Mouse (Mus musculus) heart, adult 18-20 months (tissue): Measurements from ENCODE around the gene Fkbp2. TPM values are rescaled to one million over a fixed set of nuclear protein-coding genes. Genes with fewer than 3 reads are reported as not detected.

ENCODE experiments used
- DNase-seq, 2 experiments: peaks; one replicate each; pipeline ENCODE4 v3.0.0; 2021 to 2022; ENCODE audit warnings: mixed read lengths in 1 of 2
- total RNA-seq, 2 experiments: library from RNA; stranded (reverse); gene quantifications; 2 replicates each; pipeline ENCODE4 v1.2.3; 2021

The Fkbp2 gene
- total RNA-seq, 2 experiments from 2014 or later: 18.9 to 19.1 TPM

DNA sequence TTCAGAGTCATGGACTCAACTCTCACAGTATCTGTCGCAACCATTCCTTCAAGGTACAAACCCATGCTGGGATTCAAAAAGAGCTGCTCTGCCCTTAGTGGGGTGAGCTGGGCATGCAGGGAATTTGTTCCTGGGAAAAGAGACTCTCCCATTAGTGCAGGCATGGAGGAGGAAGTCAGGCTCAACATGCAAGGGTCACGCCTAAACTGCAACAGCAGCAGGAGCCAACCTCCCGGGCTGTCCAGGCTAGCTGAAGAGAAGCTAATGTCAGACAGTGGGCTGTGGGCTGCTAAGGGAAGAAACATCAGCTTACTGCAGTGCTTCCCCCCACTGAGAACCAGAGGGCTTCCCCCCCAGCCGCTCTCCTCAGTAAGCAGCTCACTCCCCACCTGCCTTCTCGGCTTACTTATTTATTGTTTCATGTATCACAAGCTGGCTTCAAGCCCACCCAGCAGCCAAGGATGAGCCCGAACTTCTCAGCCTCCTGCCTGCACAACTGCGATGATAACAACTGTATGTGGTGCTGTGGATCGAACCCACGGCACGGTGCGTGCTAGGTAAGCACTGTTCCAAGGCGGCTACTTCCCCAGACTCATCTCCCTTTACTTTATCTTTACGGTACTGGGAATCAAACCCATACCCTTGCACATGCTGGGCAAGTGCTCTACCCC is 7.9 kb downstream of the Fkbp2 start:
- no peak for DNase-seq

DNA sequence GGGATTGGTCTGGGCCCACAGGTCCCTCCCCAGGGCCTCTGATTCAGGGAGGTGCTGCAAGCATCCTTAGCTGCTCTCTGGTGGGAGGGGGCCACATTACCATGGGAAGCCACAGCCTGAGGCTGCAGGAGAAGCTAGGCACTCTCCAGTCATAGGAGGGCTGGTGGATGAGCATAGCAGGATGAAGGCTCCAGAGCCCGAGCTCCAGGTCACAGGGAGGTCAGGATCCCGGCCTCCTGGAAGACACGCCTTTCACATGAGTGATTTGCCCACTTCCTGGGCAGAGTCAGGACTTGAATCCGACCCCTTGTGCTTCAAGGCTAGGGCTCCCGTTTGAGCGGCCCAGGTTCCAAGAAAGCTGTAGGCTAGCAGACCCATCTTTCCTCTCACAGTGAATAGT is 8.7 kb downstream of the Fkbp2 start:
- no peak for DNase-seq

DNA sequence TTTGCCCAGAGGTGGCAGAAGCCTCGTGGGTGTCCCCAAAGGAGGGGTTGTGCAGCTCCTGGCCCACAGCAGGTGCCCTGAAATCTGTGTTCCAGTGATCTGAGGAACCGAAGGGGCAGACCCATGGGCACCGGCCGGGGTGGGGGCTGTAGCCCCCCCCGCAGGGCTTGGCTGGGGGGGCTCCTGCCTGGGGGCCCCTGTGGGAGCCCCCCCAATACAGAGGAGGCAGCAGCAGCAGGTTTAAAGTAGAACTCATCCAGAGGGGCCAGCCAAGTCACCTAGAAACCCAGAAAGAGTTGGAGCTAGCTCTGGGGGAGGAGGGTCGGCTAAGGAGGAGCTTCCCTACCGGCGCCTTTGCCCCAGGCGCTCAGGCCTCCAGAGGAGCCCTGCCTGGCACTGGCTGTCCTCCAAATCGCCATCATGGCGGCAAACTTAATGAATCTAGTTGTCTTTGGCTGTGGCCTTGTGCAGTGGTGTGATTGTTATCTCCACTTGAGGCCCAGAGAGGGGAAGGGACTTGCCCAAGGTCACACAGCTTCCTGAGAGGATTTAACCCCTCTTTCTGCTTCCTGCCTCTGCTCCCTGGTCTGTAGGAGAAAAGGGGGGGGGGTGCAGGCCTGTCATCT is 9.7 kb downstream of the Fkbp2 start:
- DNase-seq: no peak

DNA sequence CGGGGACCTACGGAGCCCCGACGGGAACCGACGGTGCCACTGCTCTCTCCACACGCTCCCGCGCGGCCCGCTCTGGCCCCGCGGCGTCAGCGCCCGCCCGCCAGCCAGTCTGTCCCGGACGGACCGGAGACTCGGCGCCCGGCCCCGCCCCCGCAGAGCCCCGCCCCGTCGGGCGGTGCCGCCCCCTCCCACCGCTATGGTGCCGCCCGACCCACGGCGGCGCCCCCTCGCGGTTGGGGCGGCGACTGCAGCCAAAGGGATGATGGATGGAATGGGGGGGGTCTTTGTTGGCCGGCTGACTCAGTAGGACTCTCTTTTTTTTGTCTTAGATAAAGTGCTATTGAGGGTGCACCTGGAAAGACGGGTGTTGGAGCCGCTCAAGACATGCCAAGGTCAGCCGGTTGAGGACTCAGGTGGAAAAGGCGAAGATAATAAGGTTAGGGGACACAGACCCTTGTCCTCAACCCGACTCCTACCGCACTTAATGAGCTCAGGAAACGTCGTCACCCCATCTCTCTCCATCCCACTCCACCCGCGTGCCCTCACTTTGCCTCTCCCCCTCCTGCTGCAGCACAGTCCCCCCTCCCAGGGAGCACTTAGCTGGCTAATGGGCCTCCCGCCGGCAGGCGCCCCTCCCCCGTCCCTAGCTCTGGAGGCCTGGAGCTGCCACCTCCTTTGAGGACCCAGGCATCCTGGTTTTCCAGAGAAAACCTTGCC is 10.5 kb downstream of the Fkbp2 start:
- peak; percentile 82 for DNase-seq

DNA sequence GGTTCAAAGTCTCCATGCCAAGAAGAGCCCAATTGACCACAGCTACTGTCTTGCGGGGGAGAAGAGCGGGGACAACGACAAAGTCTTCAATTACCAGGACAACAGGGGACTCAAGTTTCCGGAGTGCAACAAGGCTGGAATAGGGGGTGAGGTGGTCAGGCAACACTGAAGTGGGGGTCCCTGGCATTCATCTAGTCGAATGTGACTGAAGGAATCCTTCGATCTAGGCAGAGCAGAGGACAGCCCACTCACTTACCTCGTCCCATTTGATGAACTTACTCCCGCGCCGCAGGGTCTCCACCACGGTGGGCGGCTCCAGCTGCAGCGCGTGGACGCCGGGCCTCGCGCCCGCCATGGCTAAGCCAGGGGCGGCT is 11.0 kb downstream of the Fkbp2 start:
- no peak for DNase-seq

DNA sequence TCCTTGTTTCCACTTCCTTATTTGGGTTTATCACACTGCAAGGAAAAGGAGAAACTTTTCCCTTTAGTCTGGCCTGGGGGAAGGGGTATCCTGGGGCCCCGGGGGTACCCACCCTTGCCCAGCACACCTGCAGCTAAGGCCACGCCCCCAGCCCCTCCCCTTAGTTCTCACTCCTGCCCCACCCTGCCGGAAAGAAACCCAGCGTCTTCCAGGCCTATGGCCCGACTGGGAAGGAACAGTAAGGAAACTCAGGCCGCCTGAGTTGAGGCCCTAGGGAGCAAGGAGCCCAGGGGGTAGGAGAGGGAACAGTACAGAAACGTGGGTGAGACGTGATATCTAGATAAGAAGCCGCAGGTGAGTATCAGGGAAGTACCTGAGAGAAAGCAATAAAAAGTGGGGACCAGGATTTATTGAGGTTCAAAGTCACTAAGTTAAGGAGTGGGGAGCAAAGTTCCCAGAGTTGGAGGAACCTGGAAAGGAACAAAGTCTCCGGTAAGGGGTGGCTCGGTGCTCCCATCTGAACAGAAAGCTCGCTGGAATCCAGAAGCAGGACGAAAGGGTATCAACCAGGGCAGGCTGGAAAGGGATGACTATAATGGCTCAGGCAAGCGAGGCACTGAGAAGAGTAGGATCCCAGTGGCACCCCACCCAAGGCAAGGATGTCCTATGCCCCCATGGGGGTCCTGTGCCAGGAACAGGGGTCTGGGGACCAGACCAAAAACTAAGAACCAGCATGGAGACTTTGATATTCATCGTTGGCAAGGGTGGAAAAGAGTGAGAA is 11.6 kb downstream of the Fkbp2 start:
- peak in 1 of 2 experiments; percentile 44 for DNase-seq

DNA sequence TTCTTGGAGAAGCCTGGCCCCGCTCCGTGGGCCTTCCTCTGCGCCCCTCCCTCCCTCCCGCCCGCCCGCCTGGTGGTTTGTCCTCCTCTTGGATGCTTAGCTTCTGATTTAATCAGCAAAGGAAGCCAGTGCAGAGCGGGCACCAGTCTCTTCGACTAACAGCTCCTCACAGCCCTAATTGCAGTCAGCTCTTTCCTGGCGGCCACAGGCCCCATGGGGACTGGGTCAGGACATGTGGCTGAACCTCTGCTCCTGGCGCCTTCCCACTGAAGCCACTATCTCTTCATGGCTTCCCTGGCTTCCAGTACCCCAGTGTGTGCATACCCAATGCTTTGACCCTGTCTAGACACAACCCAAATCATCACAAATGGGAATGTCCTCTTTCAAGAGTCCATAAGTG is 23.8 kb downstream of the Fkbp2 start:
- DNase-seq: no peak

DNA sequence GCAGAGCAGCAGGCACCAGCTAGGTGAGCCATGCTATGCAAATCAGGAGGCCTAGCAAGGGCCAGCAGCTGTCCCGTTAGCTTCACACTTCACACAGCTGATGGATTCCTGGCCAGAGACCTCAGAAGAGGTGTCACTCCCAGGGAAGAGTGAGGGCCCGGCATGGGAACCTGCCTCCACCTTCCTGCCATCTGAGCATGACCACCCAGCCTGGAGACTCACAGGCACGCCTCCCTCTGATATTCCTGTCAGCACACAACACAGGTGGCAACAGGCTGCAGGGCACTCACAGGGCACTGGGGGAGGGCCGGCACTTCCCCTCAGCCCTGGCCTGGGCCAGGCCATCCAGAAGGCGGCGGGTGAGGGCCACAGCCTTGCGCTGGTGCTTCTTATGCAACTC is 24.9 kb downstream of the Fkbp2 start:
- DNase-seq: peak in 1 of 2 experiments; percentile 40

DNA sequence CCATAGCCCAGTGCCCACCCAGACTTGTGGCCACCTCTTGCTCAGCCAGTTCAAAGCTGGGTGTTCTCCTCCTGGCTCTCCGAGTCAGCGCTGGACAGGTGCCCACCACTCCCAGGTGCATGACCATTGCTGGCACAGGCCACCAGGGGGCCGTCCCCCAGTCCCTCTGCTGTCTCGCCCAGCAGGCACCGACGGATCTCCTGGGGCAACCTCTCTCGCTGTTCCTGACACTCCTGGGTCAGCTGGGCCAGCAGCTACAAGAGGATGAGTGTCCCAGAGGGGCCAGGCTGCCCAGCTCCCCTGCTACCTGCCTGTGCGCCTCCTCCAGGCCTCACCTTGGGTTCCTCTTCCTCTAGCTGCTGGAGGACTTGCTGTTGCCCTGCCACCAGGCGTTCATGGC is 26.3 kb downstream of the Fkbp2 start:
- DNase-seq: no peak

DNA sequence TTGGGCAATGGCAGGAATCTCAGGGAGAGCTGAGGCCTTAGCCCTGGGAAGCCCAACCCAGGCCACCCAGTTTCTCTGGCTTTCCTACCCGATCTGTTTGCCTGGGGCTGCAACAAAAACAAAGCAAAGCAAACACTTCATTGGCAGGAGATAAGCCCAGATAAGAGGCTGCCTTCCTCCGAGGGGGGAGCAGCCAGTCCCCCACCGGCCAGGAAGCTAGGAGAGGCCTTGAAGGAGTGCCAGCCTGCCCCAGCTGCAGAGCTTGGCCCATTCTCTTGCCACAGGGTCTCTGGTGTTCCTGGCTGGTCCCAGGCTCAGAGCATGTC is 27.6 kb downstream of the Fkbp2 start:
- DNase-seq: peak; percentile 69 to 78

DNA sequence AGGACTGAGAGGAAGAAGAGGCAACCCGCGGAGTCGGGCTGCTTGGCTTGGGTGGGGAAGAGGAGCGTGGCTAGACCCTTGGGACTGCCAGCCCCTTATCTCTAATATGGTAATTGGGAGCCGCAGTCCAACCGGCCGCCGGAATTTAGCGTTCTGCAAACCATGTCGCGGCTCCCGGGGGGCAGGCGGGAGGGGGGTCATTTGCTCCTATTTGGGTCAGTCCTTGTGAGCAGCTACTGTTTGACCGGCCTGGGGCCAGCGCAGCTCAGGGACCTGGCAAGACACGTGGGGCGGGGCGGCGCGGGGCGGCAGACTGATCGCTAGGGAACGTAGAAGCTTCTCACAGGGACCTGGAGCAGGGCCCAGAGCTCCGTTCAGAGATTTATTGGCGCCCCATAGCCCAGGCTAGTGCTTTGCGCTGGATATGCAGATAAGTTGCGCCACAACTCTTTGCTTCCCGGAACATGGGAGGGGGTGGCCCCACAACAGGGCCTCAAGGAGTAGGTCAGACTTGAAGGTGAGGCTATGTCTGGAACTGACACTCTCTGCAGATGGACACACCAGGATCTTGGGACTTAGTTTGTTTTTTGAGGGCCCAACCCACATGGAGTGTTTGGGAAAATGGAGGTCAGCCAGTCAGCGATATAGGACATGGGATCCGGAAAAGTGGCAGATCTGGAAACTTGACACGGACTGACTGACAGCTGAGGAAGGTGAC is 28.1 kb downstream of the Fkbp2 start:
- DNase-seq: peak; percentile 92 to 93

DNA sequence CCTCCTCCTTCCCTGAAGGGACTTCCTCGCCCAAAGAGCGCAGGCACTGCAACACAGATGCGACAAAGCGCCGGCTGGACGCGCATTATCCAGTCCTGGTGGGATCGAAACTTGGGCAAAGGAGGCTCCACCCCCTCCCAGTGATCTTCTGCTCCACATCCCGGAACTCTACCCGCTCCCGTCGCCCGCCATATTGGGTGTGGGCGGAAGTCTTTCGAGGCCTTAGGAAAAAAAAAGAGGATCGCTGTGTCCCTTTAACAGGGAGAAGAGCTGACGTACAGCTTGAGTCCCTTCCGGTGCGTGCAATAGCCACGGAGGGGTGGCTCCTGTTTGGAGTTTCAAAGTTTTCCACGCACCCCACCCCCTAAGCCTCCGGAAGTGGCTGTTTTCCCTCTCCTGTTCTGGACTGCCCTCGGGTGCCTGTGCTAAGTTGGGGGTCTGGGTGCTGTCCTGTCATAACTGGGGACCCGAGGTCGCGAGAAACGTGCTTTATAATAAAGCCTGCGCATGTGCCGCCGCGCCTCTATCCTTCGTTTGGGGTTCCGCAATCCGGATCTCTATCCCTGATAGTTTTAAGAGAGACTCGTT is 28.8 kb downstream of the Fkbp2 start:
- peak; percentile 98 to 99 for DNase-seq

DNA sequence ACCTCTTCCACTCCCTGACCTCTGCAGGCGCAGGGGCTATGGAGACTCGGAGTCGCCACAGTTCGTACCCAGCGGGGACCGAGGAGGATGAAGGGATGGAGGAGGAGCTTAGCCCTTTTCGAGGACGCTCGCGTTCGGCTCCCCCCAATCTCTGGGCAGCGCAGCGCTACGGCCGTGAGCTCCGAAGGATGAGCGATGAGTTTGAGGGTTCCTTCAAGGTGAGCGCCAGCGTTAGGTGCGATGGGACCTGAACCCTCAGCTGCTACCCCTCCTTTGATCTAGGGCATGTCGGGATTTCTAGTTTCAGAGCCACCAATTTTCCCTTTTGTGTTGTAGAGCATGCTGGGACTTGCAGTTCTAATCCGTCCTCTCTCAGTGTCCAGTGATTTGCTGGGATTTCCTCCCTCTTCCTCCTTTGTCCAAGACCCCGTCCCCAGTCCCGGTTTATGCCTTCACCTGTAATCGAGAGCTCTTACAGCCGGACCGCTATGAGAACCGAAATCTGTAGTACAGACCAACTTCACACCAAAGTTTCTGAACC is 29.6 kb downstream of the Fkbp2 start:
- peak; percentile 72 to 78 for DNase-seq

DNA sequence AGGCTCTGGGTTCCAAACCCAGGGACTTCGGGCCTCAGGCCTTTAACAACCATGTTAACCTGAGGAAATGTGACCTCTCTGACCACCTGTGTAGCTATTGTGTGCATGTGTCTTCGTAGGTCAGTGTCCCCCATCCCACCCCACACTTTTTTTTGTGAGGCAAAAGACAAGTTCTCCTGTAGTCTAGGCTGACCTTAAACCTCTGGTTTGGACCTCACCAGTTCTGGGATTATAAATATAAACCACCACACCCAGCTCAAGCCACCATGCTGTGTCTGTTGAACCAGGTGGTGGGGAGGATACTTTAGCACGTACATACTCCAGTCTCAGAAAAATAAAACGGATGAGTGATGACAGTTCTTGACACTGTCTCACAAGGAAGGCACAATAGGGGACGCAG is 30.4 kb downstream of the Fkbp2 start:
- DNase-seq: no peak

DNA sequence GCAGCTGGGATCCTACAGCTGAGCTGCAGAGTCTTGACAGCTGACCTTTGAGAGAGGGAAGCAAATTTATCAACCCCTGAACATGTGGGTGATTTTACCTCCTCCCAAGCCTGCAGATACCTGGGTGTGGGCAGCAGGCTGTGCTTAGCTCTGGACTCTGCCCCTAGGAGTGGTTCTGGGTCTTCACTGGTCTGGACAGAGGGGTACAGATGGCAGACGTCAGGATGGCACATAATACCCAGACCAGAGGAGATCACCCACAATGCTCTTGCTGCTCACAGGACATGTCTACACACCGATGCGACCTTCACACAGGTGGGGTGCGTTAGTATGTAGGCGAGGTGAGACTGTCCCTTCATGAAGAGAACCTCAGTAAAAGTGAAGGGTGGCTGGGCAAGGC is 30.8 kb downstream of the Fkbp2 start:
- no peak for DNase-seq

DNA sequence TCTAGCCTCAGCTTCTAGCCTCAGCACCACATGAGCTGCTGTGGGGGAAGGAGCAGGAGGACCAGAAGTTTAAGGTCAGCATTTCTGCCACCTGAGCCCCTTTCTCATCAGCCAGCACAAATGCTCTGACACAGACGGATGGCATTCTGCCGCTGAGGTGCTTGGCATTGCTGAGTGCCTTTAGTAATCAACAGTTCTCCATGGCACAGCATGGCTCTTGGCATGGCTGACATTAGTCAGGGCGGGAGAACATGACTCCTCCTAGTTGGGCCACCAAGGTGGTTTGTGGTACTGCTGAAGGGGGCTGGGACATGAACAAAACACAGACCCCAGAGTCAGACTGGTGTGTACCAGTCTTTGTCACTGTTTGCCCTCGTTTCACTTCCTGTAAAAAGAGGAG is 32.1 kb downstream of the Fkbp2 start:
- DNase-seq: no peak

DNA sequence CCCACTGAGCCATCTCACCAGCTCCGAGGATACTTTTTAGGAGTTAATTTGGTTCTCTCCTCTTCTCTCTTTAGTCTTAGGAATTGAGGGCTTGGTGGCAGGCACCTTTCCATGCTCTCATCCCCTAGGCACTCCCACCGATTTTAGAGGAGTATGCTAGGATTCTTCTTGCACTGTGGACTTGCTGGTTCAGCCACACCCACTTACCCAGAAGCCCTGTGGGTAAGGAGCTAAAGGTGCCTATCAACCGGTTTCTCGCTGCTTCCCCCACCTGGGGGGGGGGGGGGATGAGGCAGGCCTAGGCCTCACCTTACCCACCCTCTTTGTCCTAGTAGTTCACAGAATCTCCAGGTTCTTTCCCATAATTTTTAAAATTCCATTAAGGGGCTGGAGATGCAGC is 32.6 kb downstream of the Fkbp2 start:
- DNase-seq: no peak

DNA sequence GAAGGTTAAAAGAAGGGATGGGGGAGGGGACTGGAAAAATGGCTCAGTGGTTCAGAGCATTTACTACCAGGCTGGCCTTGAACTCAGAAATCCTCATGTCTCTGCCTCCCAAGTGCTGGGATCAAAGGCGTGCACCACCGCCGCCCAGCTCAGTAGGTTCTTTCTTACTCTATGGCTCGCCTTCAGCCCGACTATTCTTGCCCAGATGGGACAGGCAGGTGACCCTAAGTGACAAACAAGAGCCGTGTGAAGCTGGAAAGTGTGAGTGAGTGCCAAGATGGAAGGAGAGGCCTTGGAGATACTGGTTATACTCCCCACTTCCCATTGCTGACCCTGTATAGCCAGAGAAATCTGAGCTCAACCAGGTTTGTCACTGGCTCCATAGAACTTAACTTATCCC is 36.6 kb downstream of the Fkbp2 start:
- no peak for DNase-seq

DNA sequence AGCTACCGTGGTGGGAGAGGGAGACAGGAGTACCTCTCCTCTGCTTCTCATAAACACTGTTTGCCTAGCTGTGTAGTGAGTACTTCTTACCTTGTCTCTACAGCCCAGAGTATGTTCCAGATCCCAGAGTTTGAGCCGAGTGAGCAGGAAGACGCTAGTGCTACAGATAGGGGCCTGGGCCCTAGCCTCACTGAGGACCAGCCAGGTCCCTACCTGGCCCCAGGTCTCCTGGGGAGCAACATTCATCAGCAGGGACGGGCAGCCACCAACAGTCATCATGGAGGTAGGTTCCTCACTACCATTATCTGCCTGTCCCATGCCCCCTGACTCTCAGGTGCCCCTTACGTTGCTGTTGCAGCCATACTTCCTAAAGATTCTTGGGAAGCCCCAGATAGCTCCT is 37.5 kb downstream of the Fkbp2 start:
- no peak for DNase-seq

DNA sequence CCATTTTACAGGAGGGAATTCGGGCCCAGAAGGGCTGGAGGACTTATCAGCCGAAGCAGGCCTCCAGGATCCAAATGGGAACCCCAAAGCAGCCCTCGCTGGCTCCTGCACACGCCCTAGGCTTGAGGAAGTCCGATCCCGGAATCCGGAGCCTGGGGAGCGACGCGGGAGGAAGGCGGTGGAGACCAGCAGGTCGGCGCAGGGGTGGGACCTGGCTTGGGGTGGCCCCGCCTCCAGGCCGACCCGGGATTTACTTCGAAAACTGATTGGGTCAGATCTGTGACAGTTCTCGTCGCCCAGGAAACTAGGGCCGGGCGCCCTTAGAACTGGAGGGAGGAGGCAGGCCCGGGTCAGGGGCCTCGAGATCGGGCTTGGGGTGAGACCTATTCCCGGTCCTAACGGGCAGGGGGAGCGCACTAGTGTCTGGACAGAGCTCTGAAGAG is 38.0 kb downstream of the Fkbp2 start, which contains the start of gene Gpr137:
TSS of gene Gpr137 (minus strand) at position 232 of the 443 bp plus-strand sequence.
- DNase-seq: peak; percentile 95 to 99
